Mouse (Mus musculus): ENCODE results near the gene Tube1.

- no peak for TF ChIP-seq CTCF (IDR thresholded peaks at IDR 0.05)
- no peak for TF ChIP-seq EP300 (IDR thresholded peaks at IDR 0.05)
These were observed 24.3 kb upstream of the Tube1 start for GRCm38 (mm10) chr10:39109489-39109874.

Measured in lung, postnatal 0 days (tissue).